Mouse (Mus musculus) bone marrow macrophage, adult 2 months (primary cell): Measurements from ENCODE around the gene Pigh.

Experiments
- CTCF ChIP-seq: IDR thresholded peaks from 2 replicates; pipeline ENCODE4 v1.5.1; 2012; ENCODE audit warnings: low read depth, mild to moderate bottlenecking, low read length, moderate library complexity
- POLR2A ChIP-seq: IDR thresholded peaks from 2 replicates; pipeline ENCODE4 v1.6.1; 2012; ENCODE audit warnings: mild to moderate bottlenecking, low read depth, low read length, borderline replicate concordance

DNA sequence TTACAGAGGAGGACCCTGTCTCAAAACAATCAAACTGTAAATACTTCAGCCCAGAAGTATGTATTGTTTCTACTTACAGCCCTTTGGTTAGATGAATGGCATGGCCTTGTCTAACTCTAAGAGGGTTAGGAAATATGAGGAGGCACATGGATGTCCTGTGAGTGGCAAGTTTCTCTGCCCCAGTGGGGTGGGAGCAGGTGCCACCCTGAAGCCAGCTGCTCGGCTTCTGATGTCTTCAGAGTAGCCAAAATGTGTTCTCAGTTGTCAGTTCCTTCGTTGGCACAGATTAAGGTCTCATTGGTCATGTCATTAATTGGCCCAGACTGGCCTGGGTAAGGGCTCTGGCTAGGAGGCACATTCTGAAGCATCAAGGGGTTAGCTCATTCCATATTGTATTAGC lies 39.6 kb downstream of the Pigh start:
- no peak for TF ChIP-seq POLR2A
- TF ChIP-seq CTCF: no peak
